Mouse (Mus musculus) megakaryocyte, embryonic 14.5 days (primary cell): Measurements from ENCODE around the gene Ror1.

Source experiments
- FLI1 ChIP-seq: IDR thresholded peaks from 2 replicates; pipeline ENCODE4 v1.6.1; 2012; ENCODE audit warnings: low read length, inconsistent platforms, mixed read lengths
- GATA1 ChIP-seq: IDR thresholded peaks from 3 replicates; pipeline ENCODE4 v1.6.1; 2012; ENCODE audit warnings: mixed read lengths, low read length, inconsistent platforms, borderline replicate concordance

- no peak for TF ChIP-seq GATA1
- TF ChIP-seq FLI1: no peak
Measured at GRCm38 (mm10) chr4:100231906-100232305, 136.3 kb downstream of the Ror1 start.
